In genomic region chr8:89317514-89318289, GRCm38 (mm10) we compare ENCODE assay signal across 8 mouse cellular contexts.
DNase-seq lines count a peak whose midpoint lies in the region; ATAC-seq and TF ChIP-seq lines count a peak whose summit lies in the region.

No protein-coding gene starts in this region.

- intact Hi-C loops in gastrocnemius, adult 2 months (cut with DNase I) = no loop called here
- intact Hi-C loops in gastrocnemius, postnatal 14 days (cut with DNase I; ENCODE audit: low total_unique reads) = no loop called here

- WGBS in embryonic facial prominence, embryonic 14.5 days = 30% methylated on average over 18 of the region's 18 CpGs
- 29% methylated on average over 18 of the region's 18 CpGs for WGBS in liver, embryonic 13.5 days (ENCODE audit: insufficient replicate concordance)
- WGBS in stomach, embryonic 15.5 days = 22% methylated on average over 18 of the region's 18 CpGs

- H3K4me2 ChIP-seq in embryonic facial prominence, embryonic 14.5 days (ENCODE audit: low read depth, low read length) = peak overlapping the region; percentile 49
- peak overlapping the region; percentile 35 for H3K4me2 ChIP-seq in liver, embryonic 13.5 days
- peak overlapping the region; percentile 52 for H3K4me2 ChIP-seq in stomach, embryonic 15.5 days

- H3K4me3 ChIP-seq in gastrocnemius, adult 2 months = peak overlapping the region; percentile 26; the same call in 1 of the 2 replicates
- peak overlapping the region; percentile 26 for H3K4me3 ChIP-seq in embryonic facial prominence, embryonic 14.5 days (ENCODE audit: low read depth, low read length)
- 0 out of 2 replicates have a peak overlapping the region, but pooled peaks have one; percentile 8 for H3K4me3 ChIP-seq in liver, embryonic 13.5 days (replicated peaks)
- peak overlapping the region; percentile 15 for H3K4me3 ChIP-seq in stomach, embryonic 15.5 days (replicated peaks)

- H3K9ac ChIP-seq in embryonic facial prominence, embryonic 14.5 days (ENCODE audit: low read depth, low read length) = no peak overlapping the region; the same call in 1 of the 2 replicates
- no peak overlapping the region for H3K9ac ChIP-seq in liver, embryonic 13.5 days
- no peak overlapping the region for H3K9ac ChIP-seq in stomach, embryonic 15.5 days

- no peaks in the 10 kb centered on the region for H3K9me3 ChIP-seq in embryonic facial prominence, embryonic 14.5 days (ENCODE audit: control insufficient read depth, low read length)
- H3K9me3 ChIP-seq in liver, embryonic 13.5 days (replicated peaks) = no peaks in the 10 kb centered on the region
- no peaks in the 10 kb centered on the region for H3K9me3 ChIP-seq in stomach, embryonic 15.5 days

- H3K36me3 ChIP-seq in embryonic facial prominence, embryonic 14.5 days (ENCODE audit: control insufficient read depth, insufficient read depth, low read length) = no peaks in the 10 kb centered on the region
- no peaks in the 10 kb centered on the region for H3K36me3 ChIP-seq in liver, embryonic 13.5 days
- no peaks in the 10 kb centered on the region for H3K36me3 ChIP-seq in stomach, embryonic 15.5 days

- TF ChIP-seq CTCF in gastrocnemius, adult 2 months (IDR thresholded peaks at IDR 0.05) = no peak

- H3K27me3 ChIP-seq in embryonic facial prominence, embryonic 14.5 days (replicated peaks; ENCODE audit: control insufficient read depth, insufficient read depth, low read length) = no peaks in the 10 kb centered on the region
- H3K27me3 ChIP-seq in liver, embryonic 13.5 days = no peaks in the 10 kb centered on the region
- H3K27me3 ChIP-seq in stomach, embryonic 15.5 days (replicated peaks) = no peaks in the 10 kb centered on the region

- DNase-seq in gastrocnemius, adult 2 months = no peak
- no peak for DNase-seq in gastrocnemius, postnatal 14 days
- DNase-seq in embryonic facial prominence, embryonic 14.5 days (ENCODE audit: low spot score) = peak; percentile 52
- DNase-seq in kidney, adult 9 months = peak; percentile 96
- no peak for DNase-seq in liver, embryonic 13.5 days
- no peak for DNase-seq in spleen, postnatal 36 days (ENCODE audit: low spot score in 2 of 2)
- no peak for DNase-seq in thymus, postnatal 10 days (ENCODE audit: low spot score in 2 of 2)

- ATAC-seq in embryonic facial prominence, embryonic 14.5 days (ENCODE audit: low read depth) = no peak
- peak; percentile 68 for ATAC-seq in liver, embryonic 13.5 days (ENCODE audit: low read depth)
- ATAC-seq in stomach, embryonic 15.5 days (ENCODE audit: insufficient read depth, low FRiP score, low read depth) = peak; percentile 43; the same call in 1 of the 2 replicates

- H3K27ac ChIP-seq in gastrocnemius, adult 2 months = no peak overlapping the region
- no peak overlapping the region for H3K27ac ChIP-seq in embryonic facial prominence, embryonic 14.5 days (replicated peaks; ENCODE audit: low read depth, low read length)
- no peak overlapping the region; the same call in 1 of the 2 replicates for H3K27ac ChIP-seq in liver, embryonic 13.5 days
- no peak overlapping the region for H3K27ac ChIP-seq in stomach, embryonic 15.5 days

- H3K4me1 ChIP-seq in embryonic facial prominence, embryonic 14.5 days (ENCODE audit: control insufficient read depth, insufficient read depth, low read length) = peaks cover 5% of the 10 kb centered on the region
- H3K4me1 ChIP-seq in liver, embryonic 13.5 days (replicated peaks) = no peaks in the 10 kb centered on the region
- 0 out of 2 replicates have a peak, but pooled peaks cover 8% of the 10 kb centered on the region for H3K4me1 ChIP-seq in stomach, embryonic 15.5 days

Comparison
In these comparisons a context has a peak if more than half of its experiments do, and no peak if none do; other contexts are left out.
1. DNase-seq: peak in embryonic facial prominence, embryonic 14.5 days (single experiment) and kidney, adult 9 months (single experiment); none in gastrocnemius, adult 2 months (single experiment), gastrocnemius, postnatal 14 days (single experiment), liver, embryonic 13.5 days (single experiment), spleen, postnatal 36 days (0 of 2) and thymus, postnatal 10 days (0 of 2).
2. Peak in every context shown above with its lines, with median percentiles within 50 percentile points of each other: H3K4me3 ChIP-seq and H3K4me2 ChIP-seq.